Comparison of ENCODE assay signal across 13 mouse cellular contexts in the genomic region with DNA sequence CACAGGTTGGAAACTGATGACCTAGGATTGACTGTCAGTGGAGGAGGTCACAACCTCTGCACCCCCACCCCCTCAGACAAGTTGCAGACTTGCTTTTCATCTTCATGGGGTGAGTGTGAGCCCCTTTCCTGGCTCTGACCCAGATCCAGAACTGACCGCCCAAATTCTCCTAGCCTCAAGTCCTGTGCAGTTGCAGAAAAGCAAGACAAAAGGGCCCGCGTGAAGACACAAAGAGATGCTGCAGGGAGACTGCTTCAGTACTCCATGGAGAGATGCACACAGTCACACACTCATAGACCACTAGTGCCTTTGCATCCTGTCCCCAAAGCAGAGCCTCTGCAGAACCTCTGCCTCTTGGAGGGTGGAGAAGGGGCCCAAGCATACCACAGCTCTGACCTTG. TPM values are rescaled to one million over a fixed set of nuclear protein-coding genes. Genes with fewer than 3 reads are reported as not detected.
A peak's percentile ranks its signal among the peaks of the same experiment; 100 is the strongest.
DNase-seq lines count a peak whose midpoint lies in the region; ATAC-seq lines count a peak whose summit lies in the region.
"Had no signal": no experiment of that assay in that cellular context is flagged by ENCODE, and none has a peak within 500 bp of the region (broad histone marks: within the 10 kb centered on the region; RNA-seq: fewer than 3 reads in every experiment).

No protein-coding gene starts in this region.

- H3K4me1 ChIP-seq in hindbrain, embryonic 13.5 days (replicated peaks), result peaks cover 65% of the 10 kb centered on the region
- H3K4me1 ChIP-seq in midbrain, embryonic 16.5 days (ENCODE audit: control insufficient read depth, insufficient read depth, low read length), result peaks cover 35% of the 10 kb centered on the region

- no peaks in the 10 kb centered on the region for H3K9me3 ChIP-seq in hindbrain, embryonic 13.5 days
- H3K9me3 ChIP-seq in midbrain, embryonic 16.5 days (replicated peaks; ENCODE audit: control insufficient read depth, low read length, poor library complexity, severe bottlenecking), result no peaks in the 10 kb centered on the region
- H3K9me3 ChIP-seq: embryonic facial prominence, embryonic 15.5 days; lung, embryonic 15.5 days had no signal

- H3K27me3 ChIP-seq in hindbrain, embryonic 13.5 days, result peaks cover 18% of the 10 kb centered on the region
- H3K27me3 ChIP-seq in midbrain, embryonic 16.5 days (ENCODE audit: control insufficient read depth, insufficient read depth, low read depth, low read length), result no peaks in the 10 kb centered on the region

- 0 out of 2 replicates have a peak, but pooled peaks cover 3% of the 10 kb centered on the region for H3K36me3 ChIP-seq in hindbrain, embryonic 13.5 days
- no peaks in the 10 kb centered on the region; the same call in 1 of the 2 replicates for H3K36me3 ChIP-seq in midbrain, embryonic 16.5 days (ENCODE audit: control insufficient read depth, insufficient read depth, low read length)
- H3K36me3 ChIP-seq: embryonic facial prominence, embryonic 15.5 days; lung, embryonic 15.5 days had no signal

- H3K4me2 ChIP-seq in hindbrain, embryonic 13.5 days, result peak overlapping the region; percentile 74
- H3K4me2 ChIP-seq in midbrain, embryonic 16.5 days (ENCODE audit: low read length), result peak overlapping the region; percentile 73

- peak overlapping the region; percentile 70 for H3K9ac ChIP-seq in hindbrain, embryonic 13.5 days
- peak overlapping the region; percentile 55 for H3K9ac ChIP-seq in midbrain, embryonic 16.5 days (ENCODE audit: low read depth, low read length)
- H3K9ac ChIP-seq: embryonic facial prominence, embryonic 15.5 days; lung, embryonic 15.5 days had no signal

- no peak for ATAC-seq in cerebellum, adult (ENCODE audit: insufficient number of reproducible peaks, low FRiP score, low TSS enrichment)
- no peak for ATAC-seq in hindbrain, embryonic 13.5 days (ENCODE audit: low FRiP score)
- no peak for ATAC-seq in midbrain, embryonic 16.5 days
- no peak for ATAC-seq in inflammation-experienced regulatory T-cells, adult 6 months

- WGBS in hindbrain, embryonic 13.5 days, result 47% methylated on average over 3 of the region's 3 CpGs
- 46% methylated on average over 3 of the region's 3 CpGs for WGBS in midbrain, embryonic 16.5 days

- peak overlapping the region; percentile 85 for H3K4me3 ChIP-seq in hindbrain, embryonic 13.5 days
- H3K4me3 ChIP-seq in midbrain, embryonic 16.5 days (ENCODE audit: low read depth, low read length), result peak overlapping the region; percentile 84
- H3K4me3 ChIP-seq: lung, embryonic 15.5 days had no signal

- DNase-seq in cerebellum, adult 11 months, result peak; percentile 64
- DNase-seq in cerebellum, postnatal 36 days, result peak; percentile 39 to 45
- no peak for DNase-seq in lung, postnatal 4 days
- DNase-seq in gastrocnemius, postnatal 25 days, result no peak

- peak overlapping the region; percentile 100 for H3K27ac ChIP-seq in hindbrain, embryonic 13.5 days
- H3K27ac ChIP-seq in midbrain, embryonic 16.5 days (ENCODE audit: low read length), result peak overlapping the region; percentile 99
- H3K27ac ChIP-seq: embryonic facial prominence, embryonic 15.5 days; lung, embryonic 15.5 days had no signal

RNA-seq across cellular contexts. Expression of gene Ythdf1, which starts 25.4 kb away (rescaled TPM):
- 42.2 and 47.6 TPM in 2 replicates for polyA plus RNA-seq in hindbrain, embryonic 13.5 days (2015; fragmentation: Nextera tagmentation; extraction: Ambion mirVana)
- 38.8 and 45.2 TPM in 2 replicates for polyA plus RNA-seq in midbrain, embryonic 16.5 days (2015; fragmentation: Nextera tagmentation; extraction: Ambion mirVana)
- polyA plus RNA-seq in inflammation-experienced regulatory T-cells, adult 6 months (2017; shearing (Covaris generic)), result 10 to 100 TPM in 2 of 3 experiments, 1 to 10 TPM in 1; 8.7 to 13.0 (median 10.2) TPM
- 10 to 100 TPM; 31.9 to 34.1 TPM for total RNA-seq in gastrocnemius, postnatal 25 days (2021)

RNA-seq across cellular contexts. Expression of gene Birc7, which starts 33.5 kb away (rescaled TPM):
- 0.17 and 0.35 TPM in 2 replicates for polyA plus RNA-seq in hindbrain, embryonic 13.5 days (2015; fragmentation: Nextera tagmentation; extraction: Ambion mirVana)
- polyA plus RNA-seq in midbrain, embryonic 16.5 days (2015; fragmentation: Nextera tagmentation; extraction: Ambion mirVana), result not detected in 2 replicates
- polyA plus RNA-seq in inflammation-experienced regulatory T-cells, adult 6 months (2017; shearing (Covaris generic)), result not detected
- not detected for total RNA-seq in gastrocnemius, postnatal 25 days (2021)
- total RNA-seq: gastrocnemius, postnatal 4 days; heart, postnatal 4 days had no signal
- polyA plus RNA-seq: embryonic facial prominence, embryonic 15.5 days; limb, embryonic 11.5 days had no signal

RNA-seq across cellular contexts. Expression of gene Nkain4, which starts 59.2 kb away (rescaled TPM):
- polyA plus RNA-seq in hindbrain, embryonic 13.5 days (2015; fragmentation: Nextera tagmentation; extraction: Ambion mirVana), result 90.9 and 106 TPM in 2 replicates
- polyA plus RNA-seq in midbrain, embryonic 16.5 days (2015; fragmentation: Nextera tagmentation; extraction: Ambion mirVana), result 66.7 and 82.7 TPM in 2 replicates
- polyA plus RNA-seq in inflammation-experienced regulatory T-cells, adult 6 months (2017; shearing (Covaris generic)), result not detected
- under 1 TPM in 1 of 2 experiments, not detected in 1; 0.49 TPM for total RNA-seq in gastrocnemius, postnatal 25 days (2021)

Comparison
In these comparisons a context has a peak if more than half of its experiments do, and no peak if none do; other contexts are left out.
1. DNase-seq: peak in cerebellum, adult 11 months (single experiment) and cerebellum, postnatal 36 days (2 of 2); none in lung, postnatal 4 days (0 of 2) and gastrocnemius, postnatal 25 days (single experiment).
2. RNA of gene Nkain4, which starts 59.2 kb away (polyA plus RNA-seq): 90.9 to 106 TPM in hindbrain, embryonic 13.5 days and 66.7 to 82.7 TPM in midbrain, embryonic 16.5 days; not detected in inflammation-experienced regulatory T-cells, adult 6 months; every median in the first group is over 10 times any median in the second.